Mouse (Mus musculus): Measurements from ENCODE around the gene Rad23a. TPM values are rescaled to one million over a fixed set of nuclear protein-coding genes. Genes with fewer than 3 reads are reported as not detected.

Gene Rad23a
- polyA plus RNA-seq, 1 experiment = 66.0 TPM

- peak; percentile 46 for DNase-seq (ENCODE audit: low read depth)
- TF ChIP-seq POLR2A (IDR thresholded peaks at IDR 0.05; ENCODE audit: borderline replicate concordance, extremely low read depth, insufficient read depth, insufficient read length, poor library complexity, severe bottlenecking) = no peak
- no peak for TF ChIP-seq CTCF (IDR thresholded peaks at IDR 0.05; ENCODE audit: borderline replicate concordance, extremely low read depth, insufficient read depth, insufficient read length)
These were observed 47.3 kb downstream of the Rad23a start for GRCm38 (mm10) chr8:84793134-84793533.

GRCm38 (mm10) chr8:84792429-84792947, 48.0 kb downstream of the Rad23a start:
- DNase-seq (ENCODE audit: low read depth) = no peak
- TF ChIP-seq POLR2A (IDR thresholded peaks at IDR 0.05; ENCODE audit: borderline replicate concordance, extremely low read depth, insufficient read depth, insufficient read length, poor library complexity, severe bottlenecking) = no peak
- TF ChIP-seq CTCF (IDR thresholded peaks at IDR 0.05; ENCODE audit: borderline replicate concordance, extremely low read depth, insufficient read depth, insufficient read length) = no peak

- TF ChIP-seq POLR2A (IDR thresholded peaks at IDR 0.05; ENCODE audit: borderline replicate concordance, extremely low read depth, insufficient read depth, insufficient read length, poor library complexity, severe bottlenecking) = no peak
- no peak for TF ChIP-seq CTCF (IDR thresholded peaks at IDR 0.05; ENCODE audit: borderline replicate concordance, extremely low read depth, insufficient read depth, insufficient read length)
- no peak for DNase-seq (ENCODE audit: low read depth)
These were observed 49.9 kb downstream of the Rad23a start for GRCm38 (mm10) chr8:84790537-84790936.

- peak; percentile 77 for DNase-seq (ENCODE audit: low read depth)
- no peak for TF ChIP-seq POLR2A (IDR thresholded peaks at IDR 0.05; ENCODE audit: borderline replicate concordance, extremely low read depth, insufficient read depth, insufficient read length, poor library complexity, severe bottlenecking)
- no peak for TF ChIP-seq CTCF (IDR thresholded peaks at IDR 0.05; ENCODE audit: borderline replicate concordance, extremely low read depth, insufficient read depth, insufficient read length)
These were observed 50.5 kb downstream of the Rad23a start for GRCm38 (mm10) chr8:84789855-84790486.

GRCm38 (mm10) chr8:84789345-84789744, 51.1 kb downstream of the Rad23a start:
- no peak for DNase-seq (ENCODE audit: low read depth)
- TF ChIP-seq POLR2A (IDR thresholded peaks at IDR 0.05; ENCODE audit: borderline replicate concordance, extremely low read depth, insufficient read depth, insufficient read length, poor library complexity, severe bottlenecking) (no peak), CTCF (IDR thresholded peaks at IDR 0.05; ENCODE audit: borderline replicate concordance, extremely low read depth, insufficient read depth, insufficient read length) (no peak)

GRCm38 (mm10) chr8:84788896-84789295, 51.6 kb downstream of the Rad23a start:
- TF ChIP-seq POLR2A (IDR thresholded peaks at IDR 0.05; ENCODE audit: borderline replicate concordance, extremely low read depth, insufficient read depth, insufficient read length, poor library complexity, severe bottlenecking) (no peak), CTCF (IDR thresholded peaks at IDR 0.05; ENCODE audit: borderline replicate concordance, extremely low read depth, insufficient read depth, insufficient read length) (no peak)
- DNase-seq (ENCODE audit: low read depth) = peak; percentile 80

- TF ChIP-seq POLR2A (IDR thresholded peaks at IDR 0.05; ENCODE audit: borderline replicate concordance, extremely low read depth, insufficient read depth, insufficient read length, poor library complexity, severe bottlenecking) (no peak), CTCF (IDR thresholded peaks at IDR 0.05; ENCODE audit: borderline replicate concordance, extremely low read depth, insufficient read depth, insufficient read length) (no peak)
- DNase-seq (ENCODE audit: low read depth) = peak; percentile 83
These were observed 52.8 kb downstream of the Rad23a start for GRCm38 (mm10) chr8:84787523-84788302.

- DNase-seq (ENCODE audit: low read depth) = no peak
- TF ChIP-seq CTCF (IDR thresholded peaks at IDR 0.05; ENCODE audit: borderline replicate concordance, extremely low read depth, insufficient read depth, insufficient read length) (no peak), POLR2A (IDR thresholded peaks at IDR 0.05; ENCODE audit: borderline replicate concordance, extremely low read depth, insufficient read depth, insufficient read length, poor library complexity, severe bottlenecking) (no peak)
These were observed 53.5 kb downstream of the Rad23a start for GRCm38 (mm10) chr8:84786801-84787467.

GRCm38 (mm10) chr8:84785756-84786677, 54.4 kb downstream of the Rad23a start:
- peak; percentile 50 for DNase-seq (ENCODE audit: low read depth)
- TF ChIP-seq CTCF (IDR thresholded peaks at IDR 0.05; ENCODE audit: borderline replicate concordance, extremely low read depth, insufficient read depth, insufficient read length) (no peak), POLR2A (IDR thresholded peaks at IDR 0.05; ENCODE audit: borderline replicate concordance, extremely low read depth, insufficient read depth, insufficient read length, poor library complexity, severe bottlenecking) (no peak)

- no peak for TF ChIP-seq CTCF (IDR thresholded peaks at IDR 0.05; ENCODE audit: borderline replicate concordance, extremely low read depth, insufficient read depth, insufficient read length)
- no peak for TF ChIP-seq POLR2A (IDR thresholded peaks at IDR 0.05; ENCODE audit: borderline replicate concordance, extremely low read depth, insufficient read depth, insufficient read length, poor library complexity, severe bottlenecking)
- no peak for DNase-seq (ENCODE audit: low read depth)
These were observed 55.0 kb downstream of the Rad23a start for GRCm38 (mm10) chr8:84785506-84785755.
